Mouse (Mus musculus) cerebellum, adult 2 months (tissue): Measurements from ENCODE around the gene Nfic. TPM values are rescaled to one million over a fixed set of nuclear protein-coding genes. Genes with fewer than 3 reads are reported as not detected.

Experiments used
- DNase-seq, 2 experiments: peaks; one replicate each; pipeline ENCODE4 v3.0.0; 2021
- H3K27ac ChIP-seq: fragments of 200-500 bp; 2 replicates; pipeline ENCODE4 v1.5.1; 2012; ENCODE audit warnings: low read length, control low read depth, inconsistent platforms; ENCODE audit not compliant: insufficient read depth
- H3K27me3 ChIP-seq: fragments of 200-500 bp; 2 replicates; pipeline ENCODE4 v1.6.1; 2012; ENCODE audit warnings: inconsistent platforms, mild to moderate bottlenecking, low read length, moderate library complexity; ENCODE audit not compliant: control insufficient read depth, insufficient read depth
- H3K4me1 ChIP-seq: fragments of 200-500 bp; 2 replicates; pipeline ENCODE4 v1.6.1; 2011; ENCODE audit warnings: low read length; ENCODE audit not compliant: control insufficient read depth, insufficient read depth
- H3K4me3 ChIP-seq: fragments of 200-500 bp; replicated peaks from 2 replicates; pipeline ENCODE3; 2011; ENCODE audit warnings: mild to moderate bottlenecking, low read depth, low read length, control low read depth; ENCODE audit not compliant: insufficient read depth
- CTCF ChIP-seq: fragments of 200-500 bp; IDR thresholded peaks from 2 replicates; pipeline ENCODE4 v1.5.1; 2011; ENCODE audit warnings: low read depth, mild to moderate bottlenecking, control low read depth, low read length, moderate library complexity, borderline replicate concordance; ENCODE audit not compliant: insufficient read depth
- POLR2A ChIP-seq: fragments of 200-500 bp; IDR thresholded peaks from 2 replicates; pipeline ENCODE4 v1.6.1; 2011; ENCODE audit warnings: low read length, control low read depth, borderline replicate concordance; ENCODE audit not compliant: insufficient read depth
- WGBS: fragments of 180-500 bp; shearing (Covaris S2); methylation state at CpG from one replicate; pipeline ENCODE4 v1.1.7; 2018; 5-methylcytosine and 5-hydroxymethylcytosine counted together
- polyA plus RNA-seq: library from polyadenylated mRNA; depleted of rRNA; stranded (reverse); fragments of >200 nt; gene quantifications from 2 replicates; pipeline ENCODE4 v1.2.3, GENCODE M21; 2012

Nfic gene
- polyA plus RNA-seq, 1 experiment, result 103 TPM

DNA sequence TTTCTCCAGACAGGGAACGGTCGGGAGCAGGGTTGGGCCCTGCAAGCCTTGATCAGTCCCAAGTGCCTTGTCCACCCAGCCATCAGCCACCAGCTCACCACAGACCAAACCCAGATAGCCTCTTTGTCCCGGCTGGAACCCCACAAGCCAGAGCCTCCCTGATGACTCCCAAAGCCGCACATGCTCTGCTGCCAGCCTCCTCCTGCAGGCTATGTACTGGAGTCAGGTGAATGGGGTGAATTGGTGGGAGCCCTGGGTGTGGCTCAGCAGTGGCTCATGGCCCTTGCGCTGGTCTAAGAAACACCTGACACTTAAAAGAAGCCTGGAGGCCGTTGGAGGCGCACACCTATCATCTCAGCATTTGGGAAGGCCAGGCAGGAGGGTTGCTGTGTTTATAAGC lies 7.5 kb upstream of the Nfic start:
- TF ChIP-seq POLR2A, result no peak
- TF ChIP-seq CTCF, result no peak
- DNase-seq, result no peak
- Histone ChIP-seq H3K4me1 (peaks cover 13% of the 10 kb centered on the region), H3K27ac (no peak overlapping the region), H3K27me3 (no peaks in the 10 kb centered on the region), H3K4me3 (no peak overlapping the region)
- 85% methylated on average over 7 of the region's 7 CpGs for WGBS

GRCm38 (mm10) chr10:81462415-81462804 lies 7.0 kb upstream of the Nfic start:
- WGBS, result 46% methylated on average over 7 of the region's 7 CpGs
- H3K27me3 ChIP-seq, result no peaks in the 10 kb centered on the region
- peaks cover 8% of the 10 kb centered on the region for H3K4me1 ChIP-seq
- no peak for DNase-seq
- no peak for TF ChIP-seq CTCF
- no peak for TF ChIP-seq POLR2A
- no peak overlapping the region for H3K27ac ChIP-seq
- H3K4me3 ChIP-seq, result no peak overlapping the region

- Histone ChIP-seq H3K4me1 (peaks cover 4% of the 10 kb centered on the region), H3K27ac (no peak overlapping the region), H3K27me3 (no peaks in the 10 kb centered on the region), H3K4me3 (no peak overlapping the region)
- no peak for DNase-seq
- WGBS, result 40% methylated on average over 16 of the region's 16 CpGs
- TF ChIP-seq POLR2A (no peak), CTCF (no peak)
Observed at GRCm38 (mm10) chr10:81461673-81462414, 6.4 kb upstream of the Nfic start.

DNA sequence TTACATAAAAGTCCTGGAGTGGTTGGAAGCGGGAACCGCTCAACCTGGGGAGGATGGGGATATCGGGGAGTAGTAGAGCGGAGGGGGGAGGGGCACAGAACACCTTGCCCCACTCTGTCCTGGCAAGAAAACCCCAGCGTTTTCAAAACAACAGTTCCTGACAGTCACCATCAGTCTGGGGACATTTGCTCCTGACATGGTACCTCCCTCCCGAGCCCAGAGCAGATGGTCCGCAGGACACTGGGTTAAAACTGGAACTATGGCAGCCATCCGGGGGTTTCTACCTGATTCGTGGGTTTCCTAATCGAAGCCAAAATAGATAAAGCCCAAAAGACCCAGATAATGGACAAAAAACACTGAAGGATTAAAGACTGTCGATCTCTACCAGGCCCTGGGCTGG lies 5.5 kb upstream of the Nfic start:
- no peak for DNase-seq
- Histone ChIP-seq H3K27me3 (no peaks in the 10 kb centered on the region), H3K27ac (no peak overlapping the region), H3K4me3 (no peak overlapping the region), H3K4me1 (peaks cover 4% of the 10 kb centered on the region)
- 31% methylated on average over 11 of the region's 11 CpGs for WGBS
- TF ChIP-seq CTCF (no peak), POLR2A (no peak)

DNA sequence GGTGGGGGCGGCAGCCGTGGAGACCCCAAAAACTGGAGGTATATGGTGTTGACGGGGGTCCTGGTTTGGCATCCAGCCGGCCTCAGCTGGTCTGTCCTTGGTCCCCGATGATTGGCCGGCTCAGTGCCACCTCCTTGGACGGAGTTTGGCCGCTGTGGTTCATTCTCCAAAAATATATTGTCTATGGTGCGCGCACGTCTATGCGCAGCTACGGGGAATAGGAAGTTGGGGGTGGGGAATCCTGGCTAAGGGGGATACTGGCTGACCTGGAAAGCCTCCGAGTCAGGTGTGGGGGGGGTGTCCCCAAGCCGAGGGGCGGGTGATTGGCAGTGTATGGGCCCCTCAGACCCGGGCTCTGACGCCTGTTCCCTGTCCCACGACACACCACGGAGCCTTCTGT lies 5.0 kb upstream of the Nfic start:
- Histone ChIP-seq H3K27me3 (no peaks in the 10 kb centered on the region), H3K27ac (no peak overlapping the region), H3K4me1 (peaks cover 4% of the 10 kb centered on the region), H3K4me3 (no peak overlapping the region)
- no peak for TF ChIP-seq POLR2A
- TF ChIP-seq CTCF, result no peak
- 23% methylated on average over 20 of the region's 20 CpGs for WGBS
- peak in 1 of 2 experiments; percentile 20 for DNase-seq

GRCm38 (mm10) chr10:81459399-81459798 lies 4.0 kb upstream of the Nfic start:
- Histone ChIP-seq H3K27ac (no peak overlapping the region), H3K4me1 (peaks cover 4% of the 10 kb centered on the region), H3K27me3 (no peaks in the 10 kb centered on the region), H3K4me3 (no peak overlapping the region)
- DNase-seq, result no peak
- 74% methylated on average over 21 of the region's 21 CpGs for WGBS
- TF ChIP-seq CTCF, result no peak
- no peak for TF ChIP-seq POLR2A

GRCm38 (mm10) chr10:81458267-81458666 lies 2.8 kb upstream of the Nfic start:
- WGBS, result 24% methylated on average over 6 of the region's 6 CpGs
- no peak overlapping the region for H3K27ac ChIP-seq
- H3K27me3 ChIP-seq, result no peaks in the 10 kb centered on the region

DNA sequence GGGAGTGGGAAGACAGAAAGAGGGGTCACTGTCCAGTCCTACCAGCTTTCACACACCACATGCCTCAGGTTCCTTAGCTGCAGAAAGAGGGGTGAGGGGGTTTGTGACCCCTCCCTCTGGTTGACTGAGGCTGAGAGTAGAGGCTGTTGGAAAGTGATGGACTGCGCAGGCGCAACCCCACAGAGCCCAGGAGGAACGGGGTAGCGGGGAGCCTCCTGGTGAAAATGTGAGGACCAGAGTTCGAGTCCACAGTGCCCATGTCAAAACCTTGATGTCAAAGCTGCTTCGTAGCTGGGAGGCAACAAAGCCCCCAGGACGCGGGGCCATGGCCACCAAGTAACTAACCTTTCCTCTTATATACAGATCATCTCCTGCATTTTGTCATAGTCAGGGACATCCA lies 2.2 kb upstream of the Nfic start:
- no peak for TF ChIP-seq CTCF
- no peak for TF ChIP-seq POLR2A
- Histone ChIP-seq H3K4me3 (no peak overlapping the region), H3K4me1 (peaks cover 4% of the 10 kb centered on the region), H3K27me3 (no peaks in the 10 kb centered on the region; the same call in 1 of the 2 replicates), H3K27ac (no peak overlapping the region)
- no peak for DNase-seq
- WGBS, result 84% methylated on average over 8 of the region's 8 CpGs

More at GRCm38 (mm10) chr10:81458267-81458666, 2.8 kb upstream of the Nfic start:
- no peak for DNase-seq
- peaks cover 4% of the 10 kb centered on the region for H3K4me1 ChIP-seq
- TF ChIP-seq POLR2A (no peak), CTCF (no peak)
- no peak overlapping the region for H3K4me3 ChIP-seq
